ENCODE assay signal across 35 mouse cellular contexts in the genomic region with DNA sequence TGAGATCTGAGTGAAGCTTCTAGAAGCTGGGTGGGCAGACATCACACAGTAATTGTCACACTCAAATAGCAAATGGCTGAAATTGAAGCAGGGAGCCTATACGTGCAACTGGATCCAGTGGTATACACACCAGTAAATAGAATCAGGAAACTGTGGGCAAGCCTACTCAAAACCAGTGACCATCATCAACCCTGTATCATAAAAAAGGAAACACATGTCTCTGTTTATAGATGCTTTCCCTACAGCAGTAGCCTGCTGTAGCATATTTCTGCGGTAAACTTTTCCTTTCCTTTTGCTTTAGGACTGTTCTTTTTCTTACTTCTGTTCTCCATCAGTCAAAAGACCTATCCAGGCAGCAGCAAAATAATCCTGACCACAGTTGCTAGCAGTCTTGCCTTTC. TPM values are rescaled to one million over a fixed set of nuclear protein-coding genes. Genes with fewer than 3 reads are reported as not detected.
"Had no signal": no experiment of that assay in that cellular context is flagged by ENCODE, and none has a peak within 500 bp of the region (broad histone marks: within the 10 kb centered on the region; RNA-seq: fewer than 3 reads in every experiment).

No protein-coding gene starts in this region.

- DNase-seq: gastrocnemius, adult 2 months; gastrocnemius, postnatal 10 days; gastrocnemius, postnatal 25 days; heart, adult 18-20 months; heart, postnatal 10 days; heart, postnatal 4 days; kidney, adult 11 months; kidney, adult 2 months; kidney, adult 9 months; kidney, postnatal 25 days; layer of hippocampus, adult 9-11 months; layer of hippocampus, postnatal 36 days; liver; liver, embryonic 13.5 days had no signal

- H3K27me3 ChIP-seq: heart, embryonic 12.5 days; hindbrain, embryonic 13.5 days; hindbrain, embryonic 15.5 days; kidney, embryonic 15.5 days; limb, embryonic 12.5 days; liver, embryonic 13.5 days had no signal

- H3K36me3 ChIP-seq: heart, embryonic 10.5 days; heart, embryonic 12.5 days; hindbrain, embryonic 13.5 days; hindbrain, embryonic 15.5 days; kidney, embryonic 15.5 days; limb, embryonic 10.5 days; limb, embryonic 12.5 days; liver, embryonic 13.5 days had no signal

- ATAC-seq: hindbrain, postnatal 0 days; intestine, embryonic 16.5 days had no signal

- H3K4me3 ChIP-seq: gastrocnemius, adult 2 months; heart, embryonic 10.5 days; heart, embryonic 12.5 days; hindbrain, embryonic 13.5 days; hindbrain, embryonic 15.5 days; kidney, embryonic 15.5 days; left cerebral cortex, adult 2 months; limb, embryonic 10.5 days; limb, embryonic 12.5 days; liver, embryonic 13.5 days had no signal

- H3K9me3 ChIP-seq: heart, embryonic 10.5 days; hindbrain, embryonic 13.5 days; hindbrain, embryonic 15.5 days; kidney, embryonic 15.5 days; limb, embryonic 10.5 days; limb, embryonic 12.5 days; liver, embryonic 13.5 days had no signal

- H3K4me1 ChIP-seq: heart, embryonic 10.5 days; heart, embryonic 12.5 days; hindbrain, embryonic 13.5 days; hindbrain, embryonic 15.5 days; kidney, embryonic 15.5 days; limb, embryonic 10.5 days; limb, embryonic 12.5 days; liver, embryonic 13.5 days had no signal

RNA-seq across cellular contexts. Expression of gene Tmc1, which starts 25.2 kb away (rescaled TPM):
- total RNA-seq: gastrocnemius, adult 2 months; gastrocnemius, postnatal 10 days; gastrocnemius, postnatal 25 days; gastrocnemius, postnatal 4 days; granulocyte monocyte progenitor cell, adult 5-6 weeks; heart, adult 18-20 months; heart, adult 8-10 months; heart, postnatal 10 days; heart, postnatal 25 days; heart, postnatal 4 days; layer of hippocampus, adult 18-20 months; layer of hippocampus, adult 8-10 months; layer of hippocampus, postnatal 14 days; layer of hippocampus, postnatal 36 days; left cerebral cortex, postnatal 14 days had no signal
- polyA plus RNA-seq: heart, embryonic 10.5 days; heart, embryonic 12.5 days; heart, embryonic 14.5 days; heart, embryonic 16.5 days; hindbrain, embryonic 15.5 days; kidney, postnatal 0 days; limb, embryonic 10.5 days had no signal
